Mouse (Mus musculus) MEL-GATA-1-ER (cell line): Measurements from ENCODE around the gene Wdr83.

Experiments
- DNase-seq: peaks from one replicate; pipeline ENCODE4 v3.0.0-alpha.2; 2012; ENCODE audit warnings: low read depth; ENCODE audit errors: extremely low read depth

The Wdr83 gene

DNA sequence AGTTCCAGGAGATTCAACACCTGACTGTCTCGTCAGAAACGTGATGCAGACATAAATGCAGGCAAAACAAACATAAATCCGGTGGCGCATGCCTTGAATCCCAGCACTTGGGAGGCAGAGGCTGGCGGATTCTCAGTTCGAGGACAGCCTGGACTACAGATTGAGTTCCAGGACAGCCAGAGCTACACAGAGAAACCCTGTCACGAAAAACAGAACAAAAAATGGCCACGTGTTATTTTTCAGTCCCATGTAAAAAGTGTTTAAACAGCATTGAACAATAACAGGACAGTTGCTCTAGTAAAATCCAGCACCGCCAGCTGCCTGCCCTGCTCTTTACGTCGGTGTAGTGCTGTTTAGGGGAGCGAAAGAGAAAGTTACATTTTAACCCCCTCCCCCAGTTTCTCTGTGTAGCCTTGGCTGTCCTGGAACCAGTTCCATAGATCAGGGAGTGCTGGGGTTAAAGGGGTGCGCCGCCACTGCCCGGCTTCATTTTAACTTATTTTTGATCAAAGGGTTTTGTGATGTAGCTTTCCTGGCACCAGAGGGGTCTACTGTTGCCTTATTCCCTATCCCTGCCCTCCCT, 45.3 kb downstream of the Wdr83 start:
- DNase-seq = peak; percentile 28

DNA sequence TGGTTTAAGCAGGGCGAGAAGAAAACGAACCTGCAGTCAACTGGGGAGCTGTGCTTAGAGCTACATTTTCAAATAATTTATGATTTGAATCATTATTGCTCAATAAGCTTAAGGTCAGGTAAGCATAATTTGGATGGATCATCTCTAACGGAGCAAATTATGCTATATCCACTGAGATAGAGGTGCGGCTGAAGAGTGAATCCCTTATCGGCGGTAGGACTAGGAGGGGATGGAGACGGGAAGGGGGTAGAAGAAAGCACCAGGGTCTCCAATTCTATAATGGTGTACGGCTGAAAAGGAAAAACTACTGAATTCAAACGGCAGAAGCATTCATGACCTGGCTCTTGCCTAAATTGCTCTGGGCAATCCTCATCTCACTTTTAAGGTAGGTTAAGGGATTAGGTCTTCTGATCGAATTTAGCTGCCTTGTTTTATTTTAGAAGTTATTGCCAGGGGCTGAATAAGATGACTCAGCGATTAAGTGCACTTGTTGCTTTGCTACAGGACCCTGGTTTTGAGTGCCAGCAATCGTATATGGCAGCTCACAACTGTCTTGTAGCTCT, 45.9 kb downstream of the Wdr83 start:
- no peak for DNase-seq

DNA sequence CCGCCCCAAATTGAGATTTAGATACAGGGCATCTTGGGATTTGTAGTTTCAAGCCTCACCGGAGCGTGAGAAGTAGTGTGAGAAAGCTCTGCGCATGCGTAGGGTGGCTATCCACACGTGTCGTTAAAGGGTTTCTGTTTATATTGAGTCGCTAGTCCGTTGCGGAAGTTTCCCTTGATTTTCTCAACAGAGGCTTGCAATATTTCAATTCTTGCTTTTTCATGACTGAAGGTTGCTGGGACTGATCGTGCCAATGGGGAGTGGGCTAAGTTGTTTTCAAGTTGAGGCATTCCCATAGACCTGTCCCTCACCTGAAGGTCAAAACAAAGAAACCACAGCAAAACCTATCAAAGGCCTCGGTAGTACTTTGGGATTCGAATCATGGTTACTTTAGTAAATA, 46.3 kb downstream of the Wdr83 start:
- DNase-seq = peak; percentile 71

DNA sequence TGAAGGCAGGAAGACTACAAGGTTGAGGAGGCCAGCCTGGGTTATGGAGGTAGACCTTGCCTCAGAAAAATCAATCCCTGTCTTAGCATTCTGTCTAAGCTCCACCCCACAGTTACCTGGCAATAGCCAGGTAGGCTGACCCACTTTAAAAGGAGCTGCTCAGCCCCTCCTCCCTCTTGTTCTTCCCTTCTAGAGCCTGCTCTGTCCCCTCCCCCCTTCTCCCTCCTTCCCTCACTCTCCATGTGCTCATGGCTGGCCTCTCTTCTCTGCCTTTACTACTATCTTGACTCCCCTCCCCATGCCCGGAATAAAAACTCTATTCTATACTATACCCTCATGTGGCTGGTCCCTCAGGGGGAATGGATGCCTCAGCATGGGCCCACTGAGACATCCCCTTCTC, 47.2 kb downstream of the Wdr83 start:
- no peak for DNase-seq

DNA sequence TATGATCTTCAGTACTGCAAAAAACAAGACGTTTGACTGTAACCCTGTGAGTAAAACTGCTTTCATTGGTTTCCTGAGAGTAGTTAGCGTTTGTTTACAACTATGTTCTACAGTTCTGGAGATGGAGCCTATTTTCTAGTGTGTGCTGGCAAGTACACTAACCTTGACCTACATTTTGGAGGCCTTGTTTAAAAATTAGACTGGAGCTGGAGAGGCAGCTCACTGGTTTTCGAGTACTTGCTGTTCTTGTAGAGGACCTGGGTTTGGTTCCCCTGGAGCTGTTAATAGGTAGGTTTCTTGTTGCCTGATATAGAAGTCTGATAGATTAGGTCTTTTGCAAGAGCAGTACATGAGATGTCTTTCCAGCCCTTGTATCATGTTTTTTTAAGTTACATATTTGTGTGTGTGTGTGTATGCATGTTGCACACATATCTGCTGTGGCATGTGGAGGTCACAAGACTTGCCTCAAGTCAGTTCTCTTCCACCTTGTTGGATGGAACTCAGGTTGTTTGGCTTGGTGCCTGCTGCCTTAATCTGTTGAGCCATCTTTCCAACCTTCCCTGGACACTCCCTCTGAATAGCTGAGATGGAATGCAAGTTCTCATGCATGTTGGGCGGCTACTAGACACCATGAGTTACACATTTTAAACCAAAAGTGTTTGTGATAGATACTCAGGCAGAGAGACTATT, 48.3 kb downstream of the Wdr83 start:
- no peak for DNase-seq

DNA sequence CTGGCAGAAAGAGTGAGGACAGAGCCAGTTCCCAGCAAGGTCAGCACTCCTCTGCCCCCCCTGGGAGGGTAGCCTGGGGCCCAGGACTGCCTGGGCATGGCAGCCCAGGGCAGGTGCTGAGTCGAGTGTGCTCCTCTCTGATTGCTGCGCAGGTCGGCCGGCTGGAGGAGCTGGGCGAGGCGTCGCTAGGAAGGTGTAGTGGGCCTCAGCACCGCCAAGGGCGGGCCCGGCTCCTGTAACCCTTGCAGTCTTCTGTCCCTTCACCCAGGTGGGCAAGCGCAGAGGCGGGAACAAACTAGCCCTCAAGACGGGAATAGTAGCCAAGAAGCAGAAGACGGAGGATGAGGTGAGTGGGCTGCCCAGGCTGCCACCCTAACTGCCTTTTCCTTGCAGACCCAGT, 51.8 kb downstream of the Wdr83 start:
- no peak for DNase-seq

- no peak for DNase-seq
These were observed 53.2 kb downstream of the Wdr83 start for GRCm38 (mm10) chr8:85027922-85028321.

DNA sequence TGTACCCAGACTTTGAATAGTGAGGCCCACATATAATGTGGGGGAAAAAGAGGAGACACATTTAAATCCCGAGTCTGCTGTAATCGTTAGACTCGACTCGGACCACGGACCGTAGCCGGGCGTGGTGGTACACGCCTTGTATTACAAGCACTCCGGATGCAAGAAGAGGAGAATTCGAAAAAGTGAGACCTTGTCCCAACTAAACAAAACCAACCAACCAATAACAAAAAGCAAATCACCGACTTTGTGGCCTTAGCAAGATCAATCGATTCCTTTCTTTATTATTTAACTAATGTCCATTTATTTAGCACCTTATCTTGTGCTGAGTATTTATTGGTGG, 53.6 kb downstream of the Wdr83 start:
- no peak for DNase-seq

DNA sequence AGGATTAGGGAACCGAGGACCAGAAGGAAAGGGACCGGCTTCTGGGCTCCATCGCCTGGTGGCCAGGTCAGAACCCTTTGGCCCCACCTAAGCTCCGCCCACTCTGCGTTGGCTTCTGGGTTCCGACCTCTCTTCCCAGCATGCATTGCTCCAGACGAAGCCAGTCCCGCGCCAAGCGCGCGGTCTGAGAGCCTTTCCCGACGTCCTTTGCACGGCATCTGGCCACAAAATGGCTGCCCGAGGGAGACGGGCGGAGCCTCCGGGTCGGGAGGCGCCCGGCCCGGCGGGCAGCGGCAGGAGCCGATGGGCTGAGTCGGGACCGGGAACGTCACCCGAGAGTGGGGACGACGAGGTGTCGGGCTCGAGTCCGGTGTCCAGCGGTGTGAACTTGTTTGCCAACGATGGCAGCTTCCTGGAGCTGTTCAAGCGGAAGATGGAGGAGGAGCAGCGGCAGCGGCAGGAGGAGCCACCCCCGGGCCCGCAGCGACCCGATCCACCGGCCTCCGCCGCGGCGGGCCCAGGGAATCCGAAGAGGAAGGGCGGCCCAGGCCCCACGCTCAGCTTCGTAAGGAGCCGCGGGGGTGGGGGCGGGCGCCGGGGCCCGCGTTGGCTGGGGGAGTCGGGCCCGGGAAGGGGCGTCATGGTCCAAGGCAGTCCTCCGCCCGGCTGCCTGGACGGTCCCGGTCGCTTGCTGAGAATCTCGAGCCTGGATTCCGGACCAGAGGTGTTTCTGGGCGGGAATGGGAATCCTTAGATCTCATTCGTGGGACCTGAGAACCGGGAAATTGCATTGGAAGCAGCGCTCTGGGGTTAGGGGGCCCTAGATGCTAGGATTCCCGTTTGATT, 54.2 kb downstream of the Wdr83 start, which contains the start of gene Trir:
Gene Trir (plus strand): TSS at position 154 of the 846 bp plus-strand sequence.
- DNase-seq = peak; percentile 89

DNA sequence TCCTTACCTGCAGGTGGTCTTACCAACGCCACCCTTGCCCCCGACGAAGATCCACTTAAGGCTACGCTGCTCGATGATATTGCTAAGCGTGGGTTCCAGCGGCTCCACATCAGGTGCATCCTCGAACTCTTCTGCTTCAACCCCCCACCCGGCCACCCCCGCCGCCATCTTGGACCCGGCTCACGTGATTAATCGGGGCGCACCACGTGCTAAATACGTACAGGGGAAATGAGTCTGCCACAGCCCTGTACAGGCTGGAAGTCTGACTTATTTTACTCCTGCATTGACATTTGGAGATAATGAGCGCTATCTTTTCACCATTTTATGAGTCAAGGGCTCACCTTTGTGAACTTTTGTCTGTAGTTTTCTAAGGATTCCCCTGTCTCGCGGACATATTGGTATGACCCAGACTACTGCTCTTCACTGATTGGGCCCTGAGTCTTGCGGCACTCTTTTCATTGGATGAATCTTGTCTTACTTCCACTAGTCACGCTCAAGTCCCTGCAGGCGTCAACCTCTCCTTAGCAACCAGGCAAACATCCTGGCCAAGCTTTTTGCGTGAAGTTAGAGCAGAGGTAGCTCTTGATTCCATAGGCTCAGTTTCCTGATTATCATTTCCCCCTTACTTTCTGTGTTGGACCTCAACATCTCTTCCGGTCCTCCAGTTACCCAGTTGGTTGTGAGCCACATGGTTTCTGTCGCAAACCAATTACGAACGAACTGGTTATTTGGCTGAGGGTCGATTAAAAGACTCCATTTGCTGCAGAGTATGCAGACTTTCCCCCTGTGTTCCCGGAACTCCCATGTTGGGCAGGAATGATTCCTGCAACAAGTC, 55.8 kb downstream of the Wdr83 start, which contains the start of gene Asna1:
Gene Asna1 (minus strand): TSS at position 184 of the 835 bp plus-strand sequence.
- peak; percentile 99 for DNase-seq
